Mouse (Mus musculus) testis, adult 2 months (tissue): Measurements from ENCODE around the gene Numbl.

Experiments
- CTCF ChIP-seq: fragments of 200-500 bp; IDR thresholded peaks from 2 replicates; pipeline ENCODE4 v1.5.1; 2012; ENCODE audit warnings: low read depth, mild to moderate bottlenecking, inconsistent platforms, low read length, moderate library complexity; ENCODE audit not compliant: control insufficient read depth, insufficient read depth, insufficient replicate concordance
- POLR2A ChIP-seq: fragments of 200-500 bp; IDR thresholded peaks from 2 replicates; pipeline ENCODE4 v1.6.1; 2012; ENCODE audit warnings: low read depth, mild to moderate bottlenecking, inconsistent platforms, low read length, moderate library complexity; ENCODE audit not compliant: control insufficient read depth

- TF ChIP-seq POLR2A = no peak
- TF ChIP-seq CTCF = no peak
These were observed 66.7 kb downstream of the Numbl start for GRCm38 (mm10) chr7:27324928-27325327.
